Mouse (Mus musculus): ENCODE measurements at regions not wholly inside any gene's neighbourhood (a gene's known extent, or its start where the extent isn't known, plus 50 kb on each side); places are given as distances from the start of the nearest gene placed in this dataset.

- TF ChIP-seq CTCF (IDR thresholded peaks at IDR 0.05; ENCODE audit: borderline replicate concordance, insufficient read depth, low read depth, low read length) (no peak), POLR2A (IDR thresholded peaks at IDR 0.05; ENCODE audit: borderline replicate concordance, insufficient read depth, low read length) (no peak)
Measured at GRCm38 (mm10) chr14:104994066-104994465, 183.1 kb downstream of the Rbm26 start.

Data from cerebellum, adult 2 months (tissue).